Comparison of ENCODE assay signal across 24 mouse cellular contexts in the genomic region with DNA sequence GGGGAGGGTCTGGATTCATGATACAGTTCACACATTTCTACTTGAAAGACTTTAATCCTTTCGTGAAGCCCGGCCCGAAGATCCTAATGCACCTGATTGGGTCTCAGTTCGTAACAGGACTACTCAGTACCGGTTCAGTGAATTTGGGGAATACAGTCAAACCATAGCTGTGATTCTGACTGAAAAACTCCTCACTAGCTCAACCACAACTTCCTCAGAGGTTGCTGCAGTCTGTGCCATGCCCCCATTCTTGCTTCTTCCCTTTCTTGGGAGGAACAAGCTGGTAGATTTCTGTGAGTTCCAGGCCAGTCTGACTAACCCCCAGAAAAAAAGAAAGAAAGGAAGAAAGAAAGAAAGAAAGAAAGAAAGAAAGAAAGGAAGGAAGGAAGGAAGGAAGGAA.
A peak's percentile ranks its signal among the peaks of the same experiment; 100 is the strongest.
DNase-seq lines count a peak whose midpoint lies in the region; ATAC-seq and TF ChIP-seq lines count a peak whose summit lies in the region.
"Had no signal": no experiment of that assay in that cellular context is flagged by ENCODE, and none has a peak within 500 bp of the region (broad histone marks: within the 10 kb centered on the region; RNA-seq: fewer than 3 reads in every experiment).

No protein-coding gene starts in this region.

- no peak overlapping the region for H3K9ac ChIP-seq in hindbrain, postnatal 0 days (replicated peaks; ENCODE audit: low read length)
- H3K9ac ChIP-seq: embryonic facial prominence, embryonic 13.5 days; embryonic facial prominence, embryonic 15.5 days; forebrain, embryonic 12.5 days had no signal

- H3K36me3 ChIP-seq in hindbrain, postnatal 0 days (ENCODE audit: insufficient read depth, low read length), result no peaks in the 10 kb centered on the region
- H3K36me3 ChIP-seq in limb, embryonic 10.5 days, result no peaks in the 10 kb centered on the region
- H3K36me3 ChIP-seq: embryonic facial prominence, embryonic 13.5 days; embryonic facial prominence, embryonic 15.5 days; forebrain, embryonic 10.5 days; forebrain, embryonic 12.5 days had no signal

- ATAC-seq in granulocyte monocyte progenitor cell, adult 5-6 weeks (replicated peaks; ENCODE audit: poor library complexity, severe bottlenecking), result peak; percentile 70
- ATAC-seq in megakaryocyte progenitor cell, adult 5-6 weeks (replicated peaks; ENCODE audit: poor library complexity), result peak; percentile 80
- ATAC-seq in hindbrain, postnatal 0 days, result no peak
- ATAC-seq: activated CD4-positive, CD25-positive, alpha-beta regulatory T cell, adult 4 months; forebrain, embryonic 14.5 days; forebrain, embryonic 16.5 days had no signal

- H3K27ac ChIP-seq in hindbrain, postnatal 0 days, result no peak overlapping the region
- no peak overlapping the region for H3K27ac ChIP-seq in limb, embryonic 10.5 days
- H3K27ac ChIP-seq: embryonic facial prominence, embryonic 13.5 days; embryonic facial prominence, embryonic 15.5 days; forebrain, embryonic 10.5 days; forebrain, embryonic 12.5 days had no signal

- WGBS in hindbrain, postnatal 0 days, result 90% methylated on average over 5 of the region's 5 CpGs
- WGBS in limb, embryonic 10.5 days, result 99% methylated on average over 5 of the region's 5 CpGs

- H3K9me3 ChIP-seq in hindbrain, postnatal 0 days (ENCODE audit: low read length), result no peaks in the 10 kb centered on the region
- no peaks in the 10 kb centered on the region for H3K9me3 ChIP-seq in limb, embryonic 10.5 days (replicated peaks)
- H3K9me3 ChIP-seq: embryonic facial prominence, embryonic 13.5 days; embryonic facial prominence, embryonic 15.5 days; forebrain, embryonic 10.5 days; forebrain, embryonic 12.5 days had no signal

- no peak for TF ChIP-seq CTCF in hindbrain, postnatal 0 days (IDR thresholded peaks at IDR 0.05; ENCODE audit: low read depth)

- H3K27me3 ChIP-seq in hindbrain, postnatal 0 days (ENCODE audit: insufficient read depth, low read length), result no peaks in the 10 kb centered on the region
- no peaks in the 10 kb centered on the region for H3K27me3 ChIP-seq in limb, embryonic 10.5 days (ENCODE audit: low read depth, poor library complexity, severe bottlenecking)
- H3K27me3 ChIP-seq: embryonic facial prominence, embryonic 13.5 days; embryonic facial prominence, embryonic 15.5 days; forebrain, embryonic 12.5 days had no signal

- H3K4me2 ChIP-seq in hindbrain, postnatal 0 days (ENCODE audit: low read depth, low read length), result no peak overlapping the region
- H3K4me2 ChIP-seq: embryonic facial prominence, embryonic 13.5 days; embryonic facial prominence, embryonic 15.5 days; forebrain, embryonic 12.5 days had no signal

- no peaks in the 10 kb centered on the region for H3K4me1 ChIP-seq in hindbrain, postnatal 0 days (ENCODE audit: insufficient read depth, low read length)
- H3K4me1 ChIP-seq in limb, embryonic 10.5 days, result no peaks in the 10 kb centered on the region
- H3K4me1 ChIP-seq: embryonic facial prominence, embryonic 13.5 days; embryonic facial prominence, embryonic 15.5 days; forebrain, embryonic 10.5 days; forebrain, embryonic 12.5 days had no signal

- no peak overlapping the region for H3K4me3 ChIP-seq in hindbrain, postnatal 0 days (ENCODE audit: low read length)
- H3K4me3 ChIP-seq in limb, embryonic 10.5 days, result no peak overlapping the region
- H3K4me3 ChIP-seq: embryonic facial prominence, embryonic 13.5 days; embryonic facial prominence, embryonic 15.5 days; erythroblast, embryonic 14.5 days; forebrain, embryonic 10.5 days; forebrain, embryonic 12.5 days had no signal

- DNase-seq in 416B (ENCODE audit: low read depth), result peak; percentile 47
- peak; percentile 10 for DNase-seq in c-Kit-positive CD71-negative TER-119-negative erythroid progenitor cells, embryonic 14.5 days (ENCODE audit: low read depth)
- DNase-seq in layer of hippocampus, adult 11-12 months (ENCODE audit: low spot score), result no peak
- no peak for DNase-seq in hindbrain, postnatal 0 days (ENCODE audit: low spot score)
- no peak for DNase-seq in limb, embryonic 10.5 days (ENCODE audit: low spot score)
- DNase-seq: adrenal gland, adult 8-10 months; adrenal gland, postnatal 14 days; adrenal gland, postnatal 36 days; cerebellum, adult 11 months; cerebellum, adult 18-20 months; cerebellum, adult 9-10 months; cerebellum, postnatal 10 days; cerebellum, postnatal 25 days; embryo, embryonic 11 days had no signal

Comparison
In these comparisons a context has a peak if more than half of its experiments do, and no peak if none do; other contexts are left out.
1. DNase-seq: peak in 416B (single experiment) and c-Kit-positive CD71-negative TER-119-negative erythroid progenitor cells, embryonic 14.5 days (single experiment); none in layer of hippocampus, adult 11-12 months (single experiment), hindbrain, postnatal 0 days (single experiment) and limb, embryonic 10.5 days (single experiment).